Mouse (Mus musculus) thymus, adult 2 months (tissue): ENCODE data around the gene Arl2bp.

ENCODE experiments used
- CTCF ChIP-seq: fragments of 200-500 bp; IDR thresholded peaks from 2 replicates; pipeline ENCODE4 v1.5.1; 2012; ENCODE audit warnings: mild to moderate bottlenecking, control low read depth, low read length, moderate library complexity, borderline replicate concordance; ENCODE audit not compliant: control insufficient read depth, poor library complexity, insufficient read depth; ENCODE audit errors: extremely low read depth
- POLR2A ChIP-seq: fragments of 200-500 bp; IDR thresholded peaks from 2 replicates; pipeline ENCODE4 v1.6.1; 2012; ENCODE audit warnings: mild to moderate bottlenecking, low read length, control low read depth, moderate library complexity; ENCODE audit not compliant: control insufficient read depth, poor library complexity, insufficient read depth; ENCODE audit errors: extremely low read depth

DNA sequence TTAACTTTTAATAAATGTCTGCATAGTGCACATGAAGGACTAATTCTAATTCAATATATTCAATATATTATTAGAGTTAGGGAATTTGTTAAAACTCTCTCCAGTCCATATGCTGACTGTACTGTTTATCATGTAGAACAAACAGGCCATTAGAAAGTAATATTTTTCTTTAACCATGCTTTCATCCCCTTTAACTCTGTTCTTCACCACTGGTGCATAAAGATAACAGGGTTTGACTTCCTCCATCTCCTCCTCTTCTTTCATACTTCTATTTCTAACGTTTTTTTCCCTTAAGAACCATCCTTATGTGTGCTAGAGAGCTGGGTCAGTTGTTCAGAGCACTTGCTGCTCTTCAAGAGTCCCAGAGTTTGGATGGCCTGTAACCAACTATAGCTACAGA is 21.2 kb upstream of the Arl2bp start:
- no peak for TF ChIP-seq POLR2A
- no peak for TF ChIP-seq CTCF
